Comparison of ENCODE assay signal across 15 mouse cellular contexts in the genomic region with DNA sequence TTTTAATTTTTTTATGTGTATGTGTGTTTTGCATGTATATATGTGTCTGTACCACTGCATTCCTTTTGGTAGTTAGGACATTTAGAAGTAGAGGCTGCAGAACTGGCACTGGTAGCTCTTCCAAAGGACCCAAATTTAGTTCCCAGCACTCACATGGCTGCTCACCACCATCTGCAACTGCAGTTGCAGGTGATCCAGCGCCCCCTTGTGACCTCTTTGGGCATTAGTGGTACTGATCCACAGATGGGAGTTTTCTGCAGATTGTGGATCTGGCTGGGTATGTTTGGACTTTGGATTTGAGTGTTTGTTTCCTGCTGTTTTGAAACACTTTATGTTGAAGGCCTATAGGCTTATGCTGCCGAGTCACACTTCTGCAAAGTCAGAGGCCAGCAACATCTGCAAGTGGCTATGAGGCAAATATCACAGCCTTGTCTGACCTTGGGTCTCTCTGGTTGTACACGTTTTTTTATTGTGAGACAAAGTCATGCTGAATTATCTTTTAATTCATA. TPM values are rescaled to one million over a fixed set of nuclear protein-coding genes. Genes with fewer than 3 reads are reported as not detected.
DNase-seq lines count a peak whose midpoint lies in the region; ATAC-seq and TF ChIP-seq lines count a peak whose summit lies in the region.
"Had no signal": no experiment of that assay in that cellular context is flagged by ENCODE, and none has a peak within 500 bp of the region (broad histone marks: within the 10 kb centered on the region; RNA-seq: fewer than 3 reads in every experiment).

No protein-coding gene starts in this region.

- peaks cover 14% of the 10 kb centered on the region; the same call in 1 of the 2 replicates for H3K36me3 ChIP-seq in kidney, postnatal 0 days (ENCODE audit: insufficient read depth, low read length)
- peaks cover 27% of the 10 kb centered on the region for H3K36me3 ChIP-seq in kidney, embryonic 15.5 days
- peaks cover 5% of the 10 kb centered on the region for H3K36me3 ChIP-seq in stomach, postnatal 0 days (ENCODE audit: control insufficient read depth, insufficient read depth, low read length)

- no peak overlapping the region for H3K4me2 ChIP-seq in kidney, postnatal 0 days (ENCODE audit: low read length)
- no peak overlapping the region for H3K4me2 ChIP-seq in kidney, embryonic 15.5 days
- no peak overlapping the region for H3K4me2 ChIP-seq in stomach, postnatal 0 days (replicated peaks; ENCODE audit: low read depth)
- H3K4me2 ChIP-seq: embryonic facial prominence, embryonic 13.5 days; forebrain, embryonic 13.5 days; intestine, embryonic 15.5 days; midbrain, embryonic 12.5 days had no signal

- H3K9me3 ChIP-seq in kidney, postnatal 0 days (replicated peaks; ENCODE audit: low read length), result no peaks in the 10 kb centered on the region
- H3K9me3 ChIP-seq in kidney, embryonic 15.5 days (replicated peaks), result no peaks in the 10 kb centered on the region
- no peaks in the 10 kb centered on the region for H3K9me3 ChIP-seq in stomach, postnatal 0 days (ENCODE audit: control insufficient read depth, low read length)
- H3K9me3 ChIP-seq: embryonic facial prominence, embryonic 13.5 days; forebrain, embryonic 13.5 days; intestine, embryonic 15.5 days; midbrain, embryonic 12.5 days had no signal

- DNase-seq in kidney, postnatal 0 days (ENCODE audit: low spot score), result no peak
- peak; percentile 35 for DNase-seq in thymus, postnatal 4 days
- DNase-seq in thymus, postnatal 25 days, result no peak
- no peak for DNase-seq in stomach, postnatal 0 days (ENCODE audit: low spot score)
- no peak for DNase-seq in embryo, embryonic 10.5 days (ENCODE audit: low spot score)
- no peak for DNase-seq in cerebellum, adult 11-12 months
- DNase-seq: cerebellum, postnatal 25 days; gastrocnemius, postnatal 25 days; thymus, adult 18-20 months had no signal

- TF ChIP-seq EP300 in stomach, postnatal 0 days (optimal IDR thresholded peaks at IDR 0.05), result no peak

- no peak overlapping the region for H3K9ac ChIP-seq in kidney, postnatal 0 days (ENCODE audit: low read depth, low read length)
- H3K9ac ChIP-seq in kidney, embryonic 15.5 days, result no peak overlapping the region
- H3K9ac ChIP-seq in stomach, postnatal 0 days (ENCODE audit: low read length), result no peak overlapping the region
- H3K9ac ChIP-seq: embryonic facial prominence, embryonic 13.5 days; forebrain, embryonic 13.5 days; intestine, embryonic 15.5 days; midbrain, embryonic 12.5 days had no signal

- no peaks in the 10 kb centered on the region for H3K4me1 ChIP-seq in kidney, postnatal 0 days (replicated peaks; ENCODE audit: insufficient read depth, low read length)
- 0 out of 2 replicates have a peak, but pooled peaks cover 3% of the 10 kb centered on the region for H3K4me1 ChIP-seq in kidney, embryonic 15.5 days
- H3K4me1 ChIP-seq in bone marrow, adult 2 months (ENCODE audit: control insufficient read depth, insufficient read depth, low read length), result peaks cover 12% of the 10 kb centered on the region
- H3K4me1 ChIP-seq in stomach, postnatal 0 days (replicated peaks; ENCODE audit: control insufficient read depth, insufficient read depth), result no peaks in the 10 kb centered on the region
- H3K4me1 ChIP-seq: embryonic facial prominence, embryonic 13.5 days; forebrain, embryonic 13.5 days; intestine, embryonic 15.5 days; midbrain, embryonic 12.5 days had no signal

- H3K27ac ChIP-seq in kidney, postnatal 0 days, result no peak overlapping the region
- H3K27ac ChIP-seq in kidney, embryonic 15.5 days, result no peak overlapping the region
- H3K27ac ChIP-seq in bone marrow, adult 2 months (ENCODE audit: control insufficient read depth, insufficient read depth, low read depth, low read length, poor library complexity), result no peak overlapping the region; the same call in 1 of the 2 replicates
- no peak overlapping the region for H3K27ac ChIP-seq in stomach, postnatal 0 days (replicated peaks)
- H3K27ac ChIP-seq: embryonic facial prominence, embryonic 13.5 days; forebrain, embryonic 13.5 days; intestine, embryonic 15.5 days; midbrain, embryonic 12.5 days had no signal

- no peak for TF ChIP-seq POLR2A in bone marrow, adult 2 months (IDR thresholded peaks at IDR 0.05; ENCODE audit: borderline replicate concordance, control insufficient read depth, low read depth, low read length)

- 51% methylated on average over 3 of the region's 3 CpGs for WGBS in kidney, postnatal 0 days
- 66% methylated on average over 3 of the region's 3 CpGs for WGBS in kidney, embryonic 15.5 days
- 42% methylated on average over 3 of the region's 3 CpGs for WGBS in bone marrow, adult 2 months
- WGBS in stomach, postnatal 0 days, result 43% methylated on average over 3 of the region's 3 CpGs

- TF ChIP-seq CTCF in kidney, postnatal 0 days (IDR thresholded peaks at IDR 0.05; ENCODE audit: low read depth), result peak; percentile 31; the same call in 1 of the 2 replicates
- peak; percentile 20; the same call in 1 of the 2 replicates for TF ChIP-seq CTCF in bone marrow, adult 2 months (IDR thresholded peaks at IDR 0.05; ENCODE audit: control insufficient read depth, insufficient read depth, low read length)
- TF ChIP-seq CTCF in stomach, postnatal 0 days (IDR thresholded peaks at IDR 0.05; ENCODE audit: low read depth), result peak; percentile 50

- H3K4me3 ChIP-seq in kidney, postnatal 0 days (replicated peaks; ENCODE audit: low read depth, low read length), result no peak overlapping the region
- no peak overlapping the region for H3K4me3 ChIP-seq in kidney, embryonic 15.5 days (replicated peaks)
- no peak overlapping the region for H3K4me3 ChIP-seq in bone marrow, adult 2 months (replicated peaks; ENCODE audit: control insufficient read depth, low read depth, low read length)
- no peak overlapping the region for H3K4me3 ChIP-seq in stomach, postnatal 0 days (ENCODE audit: low read depth, low read length)
- H3K4me3 ChIP-seq: embryonic facial prominence, embryonic 13.5 days; forebrain, embryonic 13.5 days; intestine, embryonic 15.5 days; midbrain, embryonic 12.5 days had no signal

- no peak for ATAC-seq in kidney, postnatal 0 days (replicated peaks; ENCODE audit: low FRiP score, low read depth)
- no peak for ATAC-seq in kidney, embryonic 15.5 days (replicated peaks; ENCODE audit: low FRiP score)
- no peak for ATAC-seq in stomach, postnatal 0 days (ENCODE audit: low FRiP score, low TSS enrichment)
- ATAC-seq: forebrain, embryonic 13.5 days; intestine, embryonic 15.5 days had no signal

- H3K27me3 ChIP-seq in kidney, postnatal 0 days (ENCODE audit: insufficient read depth, low read length), result no peaks in the 10 kb centered on the region
- no peaks in the 10 kb centered on the region for H3K27me3 ChIP-seq in kidney, embryonic 15.5 days
- no peaks in the 10 kb centered on the region for H3K27me3 ChIP-seq in stomach, postnatal 0 days (ENCODE audit: control insufficient read depth, insufficient read depth, low read length)
- H3K27me3 ChIP-seq: embryonic facial prominence, embryonic 13.5 days; forebrain, embryonic 13.5 days; intestine, embryonic 15.5 days; midbrain, embryonic 12.5 days had no signal

RNA-seq across cellular contexts. Expression of gene Haus8, which starts 15.8 kb away (rescaled TPM):
- 21.9 and 25.5 TPM in 2 replicates for polyA plus RNA-seq in kidney, postnatal 0 days (2015; fragmentation: Nextera tagmentation; extraction: Ambion mirVana)
- polyA plus RNA-seq in kidney, embryonic 15.5 days (2015; fragmentation: Nextera tagmentation; extraction: Ambion mirVana), result 50.7 and 55.1 TPM in 2 replicates
- 41.4 and 48.2 TPM in 2 replicates for polyA plus RNA-seq in bone marrow, adult 2 months (2011; ENCODE audit: insufficient read depth, insufficient read length, low replicate concordance, missing spikeins)
- 24.8 and 29.0 TPM in 2 replicates for polyA plus RNA-seq in stomach, postnatal 0 days (2015; fragmentation: Nextera tagmentation; extraction: Ambion mirVana)

RNA-seq across cellular contexts. Expression of gene Myo9b, which starts 16.0 kb away (rescaled TPM):
- polyA plus RNA-seq in kidney, postnatal 0 days (2015; fragmentation: Nextera tagmentation; extraction: Ambion mirVana), result 10.0 and 11.5 TPM in 2 replicates
- 20.6 and 23.6 TPM in 2 replicates for polyA plus RNA-seq in kidney, embryonic 15.5 days (2015; fragmentation: Nextera tagmentation; extraction: Ambion mirVana)
- 30.4 and 64.6 TPM in 2 replicates for polyA plus RNA-seq in bone marrow, adult 2 months (2011; ENCODE audit: insufficient read depth, insufficient read length, low replicate concordance, missing spikeins)
- polyA plus RNA-seq in stomach, postnatal 0 days (2015; fragmentation: Nextera tagmentation; extraction: Ambion mirVana), result 5.8 and 6.0 TPM in 2 replicates
